Mouse (Mus musculus) embryonic facial prominence, embryonic 12.5 days (tissue): ENCODE results near the gene Adamts2. TPM values are rescaled to one million over a fixed set of nuclear protein-coding genes. Genes with fewer than 3 reads are reported as not detected.

Source experiments
- ATAC-seq: fragments of 200-750 bp; cut with Nextera tagmentation; 2 replicates; pipeline ENCODE4 v1.8.0; 2017; ENCODE audit not compliant: insufficient number of reproducible peaks, insufficient read depth, low FRiP score, low TSS enrichment
- H3K27ac ChIP-seq: fragments of 300-500 bp; sonication (generic); 2 replicates; pipeline ENCODE4 v1.5.1; 2016; ENCODE audit warnings: mild to moderate bottlenecking
- H3K27me3 ChIP-seq: fragments of 300-500 bp; sonication (generic); 2 replicates; pipeline ENCODE4 v1.6.1; 2016; ENCODE audit warnings: mild to moderate bottlenecking, moderate library complexity
- H3K36me3 ChIP-seq: fragments of 300-500 bp; sonication (generic); 2 replicates; pipeline ENCODE4 v1.6.1; 2016; ENCODE audit warnings: mild to moderate bottlenecking
- H3K4me1 ChIP-seq: fragments of 300-500 bp; sonication (generic); 2 replicates; pipeline ENCODE4 v1.6.1; 2016
- H3K4me2 ChIP-seq: fragments of 300-500 bp; sonication (generic); replicated peaks from 2 replicates; pipeline ENCODE4 v1.6.1; 2016; ENCODE audit warnings: mild to moderate bottlenecking, moderate library complexity
- H3K4me3 ChIP-seq: fragments of 300-500 bp; sonication (generic); 2 replicates; pipeline ENCODE4 v1.5.1; 2016; ENCODE audit warnings: mild to moderate bottlenecking
- H3K9ac ChIP-seq: fragments of 300-500 bp; sonication (generic); 2 replicates; pipeline ENCODE4 v1.6.1; 2016; ENCODE audit warnings: mild to moderate bottlenecking, moderate library complexity
- H3K9me3 ChIP-seq: fragments of 300-500 bp; sonication (generic); 2 replicates; pipeline ENCODE4 v1.6.1; 2016; ENCODE audit warnings: mild to moderate bottlenecking, moderate library complexity
- WGBS: fragments of 180-500 bp; shearing (Covaris S2); methylation state at CpG from one replicate; pipeline ENCODE4 v1.1.7; 2016; 5-methylcytosine and 5-hydroxymethylcytosine counted together
- polyA plus RNA-seq: library from polyadenylated mRNA; unstranded; fragments of >200 nt; fragmentation: Nextera tagmentation; extraction: Ambion mirVana; gene quantifications from 2 replicates; pipeline ENCODE4 v1.2.1, GENCODE M21; 2016

The Adamts2 gene
- polyA plus RNA-seq, 1 experiment from 2014 or later, result 9.8 TPM

- H3K4me1 ChIP-seq, result peaks cover 33% of the 10 kb centered on the region
- H3K27ac ChIP-seq, result no peak overlapping the region
- H3K9ac ChIP-seq, result no peak overlapping the region
- ATAC-seq, result no peak
- WGBS, result 43% methylated on average over 5 of the region's 5 CpGs
- no peaks in the 10 kb centered on the region for H3K36me3 ChIP-seq
- no peak overlapping the region for H3K4me2 ChIP-seq
- H3K4me3 ChIP-seq, result no peak overlapping the region
- no peaks in the 10 kb centered on the region for H3K9me3 ChIP-seq
- no peaks in the 10 kb centered on the region for H3K27me3 ChIP-seq
Measured at GRCm38 (mm10) chr11:50624720-50625119, 22.8 kb downstream of the Adamts2 start.

DNA sequence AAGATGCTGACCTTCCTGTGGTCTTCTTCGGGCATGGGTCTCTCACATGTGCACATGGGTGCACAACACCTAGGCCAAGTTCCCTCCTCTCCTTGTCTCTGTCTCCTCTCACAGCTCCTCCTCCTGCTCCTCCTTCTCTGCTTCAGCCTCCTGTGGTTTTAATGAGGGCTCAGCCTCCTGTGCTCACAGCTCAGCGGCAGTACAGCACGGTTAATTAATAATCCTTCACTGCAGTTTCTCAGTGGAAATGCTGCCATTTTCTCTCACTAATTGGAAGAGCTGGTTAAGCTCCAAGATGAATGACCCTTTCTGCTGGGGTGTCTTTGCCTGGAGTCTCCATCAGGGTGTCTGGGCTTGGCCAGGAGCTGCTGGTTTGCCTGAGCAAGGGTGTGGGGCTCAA, 27.0 kb downstream of the Adamts2 start:
- peaks cover 15% of the 10 kb centered on the region for H3K4me1 ChIP-seq
- no peak overlapping the region for H3K9ac ChIP-seq
- no peak for ATAC-seq
- no peak overlapping the region for H3K4me2 ChIP-seq
- no peak overlapping the region for H3K27ac ChIP-seq
- no peak overlapping the region for H3K4me3 ChIP-seq
- H3K36me3 ChIP-seq, result no peaks in the 10 kb centered on the region
- WGBS, result 51% methylated on average over 3 of the region's 3 CpGs
- H3K27me3 ChIP-seq, result no peaks in the 10 kb centered on the region
- H3K9me3 ChIP-seq, result no peaks in the 10 kb centered on the region

GRCm38 (mm10) chr11:50630462-50630861, 28.6 kb downstream of the Adamts2 start:
- Histone ChIP-seq H3K4me3 (no peak overlapping the region), H3K4me2 (no peak overlapping the region), H3K36me3 (no peaks in the 10 kb centered on the region), H3K9me3 (no peaks in the 10 kb centered on the region), H3K27me3 (no peaks in the 10 kb centered on the region), H3K9ac (no peak overlapping the region), H3K4me1 (peaks cover 10% of the 10 kb centered on the region), H3K27ac (no peak overlapping the region)
- 71% methylated on average over 2 of the region's 2 CpGs for WGBS
- ATAC-seq, result no peak

- Histone ChIP-seq H3K27me3 (no peaks in the 10 kb centered on the region), H3K9ac (no peak overlapping the region), H3K27ac (no peak overlapping the region), H3K36me3 (no peaks in the 10 kb centered on the region), H3K4me3 (no peak overlapping the region), H3K9me3 (no peaks in the 10 kb centered on the region), H3K4me1 (peaks cover 10% of the 10 kb centered on the region), H3K4me2 (no peak overlapping the region)
- WGBS, result 42% methylated on average over 4 of the region's 4 CpGs
- ATAC-seq, result peak; percentile 28; the same call in 1 of the 2 replicates
Measured at GRCm38 (mm10) chr11:50632270-50632669, 30.4 kb downstream of the Adamts2 start.

GRCm38 (mm10) chr11:50635051-50635590, 33.2 kb downstream of the Adamts2 start:
- Histone ChIP-seq H3K9me3 (no peaks in the 10 kb centered on the region), H3K9ac (no peak overlapping the region), H3K4me3 (no peak overlapping the region), H3K4me1 (peaks cover 10% of the 10 kb centered on the region), H3K36me3 (no peaks in the 10 kb centered on the region), H3K27ac (peak overlapping the region; percentile 24; the same call in 1 of the 2 replicates), H3K27me3 (no peaks in the 10 kb centered on the region), H3K4me2 (no peak overlapping the region)
- 62% methylated on average over 2 of the region's 2 CpGs for WGBS
- no peak for ATAC-seq

DNA sequence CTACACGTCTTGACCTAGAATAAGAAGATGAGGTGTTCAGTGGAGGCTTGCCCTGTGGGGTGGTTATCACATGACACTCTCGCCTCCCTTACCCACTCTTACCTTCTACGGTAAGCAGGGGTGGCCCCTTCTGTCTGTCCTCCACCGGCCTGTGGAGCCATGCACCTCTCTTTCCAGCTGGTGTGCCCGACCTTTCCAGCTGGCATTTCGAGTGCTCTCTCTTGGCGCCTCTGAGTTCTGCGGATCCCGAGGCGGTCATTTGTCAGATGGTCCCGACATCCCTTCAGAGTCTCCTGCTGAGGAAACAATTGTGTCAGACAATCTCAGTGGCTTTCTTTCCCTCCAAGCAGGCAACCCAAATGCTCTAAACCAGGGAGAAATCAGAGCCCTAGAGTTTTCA, 35.1 kb downstream of the Adamts2 start:
- H3K4me2 ChIP-seq, result no peak overlapping the region
- H3K27ac ChIP-seq, result no peak overlapping the region
- no peak overlapping the region for H3K4me3 ChIP-seq
- no peaks in the 10 kb centered on the region for H3K9me3 ChIP-seq
- no peak for ATAC-seq
- H3K36me3 ChIP-seq, result no peaks in the 10 kb centered on the region
- WGBS, result 94% methylated on average over 11 of the region's 11 CpGs
- H3K27me3 ChIP-seq, result no peaks in the 10 kb centered on the region
- H3K9ac ChIP-seq, result no peak overlapping the region
- H3K4me1 ChIP-seq, result peaks cover 6% of the 10 kb centered on the region

DNA sequence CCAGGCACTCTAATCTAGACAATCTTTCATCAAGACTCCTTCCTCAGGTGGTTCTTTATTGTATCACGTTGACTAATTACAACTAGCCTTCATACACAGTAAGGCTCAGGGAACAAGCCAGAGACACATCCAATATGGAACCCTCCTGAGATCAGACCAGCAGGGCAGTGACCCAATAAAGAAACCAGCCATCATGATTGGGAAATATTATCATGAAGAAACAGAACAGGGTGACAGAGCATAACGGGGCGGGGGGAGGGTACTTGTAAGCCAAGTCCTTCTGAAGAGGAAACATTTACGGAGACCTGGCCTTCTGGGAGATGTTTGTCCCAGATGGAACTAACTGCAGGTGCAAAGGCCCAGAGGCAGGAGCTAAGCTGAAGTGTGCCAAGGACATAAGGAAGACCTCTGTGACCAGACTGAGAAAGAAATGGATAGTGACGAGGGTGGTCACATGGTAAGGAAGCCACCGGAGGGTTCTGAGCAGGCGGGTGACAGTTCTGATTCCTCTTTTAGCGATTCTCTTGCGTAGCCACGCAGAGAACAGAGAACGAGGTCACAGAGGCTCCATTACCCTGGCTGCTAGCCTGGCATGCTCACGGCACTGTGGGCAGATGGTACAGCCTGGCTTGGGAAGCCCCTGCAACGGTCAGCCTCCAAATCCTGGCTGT, 36.4 kb downstream of the Adamts2 start:
- 88% methylated on average over 13 of the region's 13 CpGs for WGBS
- Histone ChIP-seq H3K27ac (no peak overlapping the region), H3K27me3 (no peaks in the 10 kb centered on the region), H3K9ac (no peak overlapping the region), H3K4me2 (no peak overlapping the region), H3K4me1 (no peaks in the 10 kb centered on the region), H3K4me3 (no peak overlapping the region), H3K9me3 (no peaks in the 10 kb centered on the region), H3K36me3 (no peaks in the 10 kb centered on the region)
- ATAC-seq, result no peak

- H3K4me3 ChIP-seq, result no peak overlapping the region
- no peak overlapping the region for H3K27ac ChIP-seq
- no peak overlapping the region for H3K9ac ChIP-seq
- H3K36me3 ChIP-seq, result no peaks in the 10 kb centered on the region
- H3K4me1 ChIP-seq, result no peaks in the 10 kb centered on the region
- H3K4me2 ChIP-seq, result no peak overlapping the region
- H3K27me3 ChIP-seq, result no peaks in the 10 kb centered on the region
- no peaks in the 10 kb centered on the region for H3K9me3 ChIP-seq
- ATAC-seq, result no peak
- WGBS, result 92% methylated on average over 3 of the region's 3 CpGs
Measured at GRCm38 (mm10) chr11:50638868-50639220, 37.0 kb downstream of the Adamts2 start.

GRCm38 (mm10) chr11:50642583-50642982, 40.7 kb downstream of the Adamts2 start:
- 0 out of 2 replicates have a peak, but pooled peaks cover 2% of the 10 kb centered on the region for H3K4me1 ChIP-seq
- H3K27ac ChIP-seq, result no peak overlapping the region
- no peak overlapping the region for H3K4me3 ChIP-seq
- H3K9me3 ChIP-seq, result no peaks in the 10 kb centered on the region
- no peak for ATAC-seq
- WGBS, result 91% methylated on average over 3 of the region's 3 CpGs
- no peaks in the 10 kb centered on the region for H3K36me3 ChIP-seq
- H3K27me3 ChIP-seq, result no peaks in the 10 kb centered on the region
- H3K9ac ChIP-seq, result no peak overlapping the region
- H3K4me2 ChIP-seq, result no peak overlapping the region

GRCm38 (mm10) chr11:50646148-50646547, 44.3 kb downstream of the Adamts2 start:
- WGBS, result 70% methylated on average over 4 of the region's 4 CpGs
- no peak for ATAC-seq
- Histone ChIP-seq H3K9me3 (peaks cover 8% of the 10 kb centered on the region; the same call in 1 of the 2 replicates), H3K4me3 (no peak overlapping the region), H3K27me3 (no peaks in the 10 kb centered on the region), H3K27ac (no peak overlapping the region), H3K4me1 (0 out of 2 replicates have a peak, but pooled peaks cover 2% of the 10 kb centered on the region), H3K36me3 (no peaks in the 10 kb centered on the region), H3K9ac (no peak overlapping the region), H3K4me2 (no peak overlapping the region)

GRCm38 (mm10) chr11:50648143-50648807, 46.4 kb downstream of the Adamts2 start:
- H3K9me3 ChIP-seq, result peaks cover 8% of the 10 kb centered on the region; the same call in 1 of the 2 replicates
- no peak overlapping the region for H3K27ac ChIP-seq
- no peak overlapping the region for H3K4me2 ChIP-seq
- no peaks in the 10 kb centered on the region for H3K27me3 ChIP-seq
- no peak overlapping the region for H3K9ac ChIP-seq
- H3K4me3 ChIP-seq, result no peak overlapping the region
- H3K36me3 ChIP-seq, result no peaks in the 10 kb centered on the region
- WGBS, result 86% methylated on average over 4 of the region's 4 CpGs
- 0 out of 2 replicates have a peak, but pooled peaks cover 2% of the 10 kb centered on the region for H3K4me1 ChIP-seq
- ATAC-seq, result no peak

- Histone ChIP-seq H3K27me3 (no peaks in the 10 kb centered on the region), H3K9ac (no peak overlapping the region), H3K27ac (no peak overlapping the region), H3K9me3 (peaks cover 8% of the 10 kb centered on the region; the same call in 1 of the 2 replicates), H3K4me2 (no peak overlapping the region), H3K4me1 (0 out of 2 replicates have a peak, but pooled peaks cover 2% of the 10 kb centered on the region), H3K36me3 (no peaks in the 10 kb centered on the region), H3K4me3 (no peak overlapping the region)
- WGBS, result 78% methylated on average over 2 of the region's 2 CpGs
- ATAC-seq, result no peak
Measured at GRCm38 (mm10) chr11:50650037-50650436, 48.2 kb downstream of the Adamts2 start.
